Mouse (Mus musculus): ENCODE measurements at regions not wholly inside any gene's neighbourhood (a gene's known extent, or its start where the extent isn't known, plus 50 kb on each side); places are given as distances from the start of the nearest gene placed in this dataset.

DNA sequence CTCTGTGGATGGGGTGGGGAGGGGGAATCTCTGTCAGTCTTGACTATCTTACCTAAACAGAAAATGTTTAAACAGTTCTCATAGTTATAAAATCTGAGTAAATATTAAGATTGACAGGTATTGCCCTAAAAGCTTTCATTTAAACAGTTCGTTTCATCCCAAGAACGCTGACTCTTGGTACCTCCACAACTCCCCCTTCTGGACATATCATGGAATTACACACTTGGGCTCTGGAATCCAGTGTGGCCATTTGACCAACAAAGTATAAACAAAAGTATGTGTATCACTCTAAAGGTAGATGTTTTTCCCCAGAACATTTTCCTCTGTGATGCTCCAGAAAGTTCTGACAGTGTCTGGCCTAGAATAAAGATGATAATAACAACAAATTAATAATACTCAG lies 63.5 kb upstream of the Sox9 start:
- no peaks in the 10 kb centered on the region for H3K9me3 ChIP-seq (replicated peaks)
- H3K36me3 ChIP-seq, result no peaks in the 10 kb centered on the region
- H3K27ac ChIP-seq, result no peak overlapping the region
- H3K27me3 ChIP-seq (ENCODE audit: low read depth, poor library complexity, severe bottlenecking), result no peaks in the 10 kb centered on the region; the same call in 1 of the 2 replicates
- H3K4me1 ChIP-seq, result peaks cover 28% of the 10 kb centered on the region
- no peak overlapping the region for H3K4me3 ChIP-seq
- DNase-seq (ENCODE audit: low spot score), result no peak
- 83% methylated on average over 2 of the region's 2 CpGs for WGBS

DNA sequence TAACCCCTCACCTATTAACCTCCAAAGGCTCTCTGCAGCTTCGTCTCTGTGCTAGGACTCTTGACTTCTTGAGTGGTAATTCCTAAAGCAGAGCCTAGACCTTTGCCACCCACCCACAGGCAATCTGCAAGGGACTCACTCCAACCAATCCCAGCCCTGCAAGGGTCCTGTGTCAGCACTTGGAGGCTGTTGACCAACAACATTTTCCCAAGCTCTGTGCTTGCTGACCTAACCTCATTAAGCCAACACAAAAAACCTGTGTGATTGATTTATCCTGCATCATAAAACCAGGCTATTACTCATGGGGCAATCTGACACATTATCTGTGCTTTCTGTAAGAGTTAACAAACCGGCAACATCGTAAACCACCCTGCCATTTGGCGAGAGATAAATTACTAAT lies 61.4 kb upstream of the Sox9 start:
- 73% methylated on average over 4 of the region's 4 CpGs for WGBS
- no peak for DNase-seq (ENCODE audit: low spot score)

GRCm38 (mm10) chr11:112722936-112723335 lies 59.1 kb upstream of the Sox9 start:
- 51% methylated on average over 4 of the region's 4 CpGs for WGBS
- no peak for DNase-seq (ENCODE audit: low spot score)
- H3K27ac ChIP-seq, result no peak overlapping the region; the same call in 1 of the 2 replicates

More for the DNA sequence above, 61.4 kb upstream of the Sox9 start:
- H3K4me1 ChIP-seq, result peaks cover 28% of the 10 kb centered on the region
- H3K36me3 ChIP-seq, result no peaks in the 10 kb centered on the region
- no peak overlapping the region for H3K27ac ChIP-seq
- no peak overlapping the region for H3K4me3 ChIP-seq
- no peaks in the 10 kb centered on the region for H3K9me3 ChIP-seq (replicated peaks)
- no peaks in the 10 kb centered on the region; the same call in 1 of the 2 replicates for H3K27me3 ChIP-seq (ENCODE audit: low read depth, poor library complexity, severe bottlenecking)

GRCm38 (mm10) chr11:112728154-112728952 lies 53.7 kb upstream of the Sox9 start:
- WGBS, result 20% methylated on average over 15 of the region's 15 CpGs
- peaks cover 14% of the 10 kb centered on the region for H3K27me3 ChIP-seq (ENCODE audit: low read depth, poor library complexity, severe bottlenecking)
- no peaks in the 10 kb centered on the region for H3K9me3 ChIP-seq (replicated peaks)
- no peak overlapping the region for H3K4me3 ChIP-seq
- peaks cover 24% of the 10 kb centered on the region for H3K4me1 ChIP-seq
- H3K36me3 ChIP-seq, result no peaks in the 10 kb centered on the region
- H3K27ac ChIP-seq, result no peak overlapping the region
- no peak for DNase-seq (ENCODE audit: low spot score)

More at GRCm38 (mm10) chr11:112722936-112723335, 59.1 kb upstream of the Sox9 start:
- peaks cover 14% of the 10 kb centered on the region for H3K4me1 ChIP-seq
- no peaks in the 10 kb centered on the region for H3K36me3 ChIP-seq
- peaks cover 2% of the 10 kb centered on the region; the same call in 1 of the 2 replicates for H3K27me3 ChIP-seq (ENCODE audit: low read depth, poor library complexity, severe bottlenecking)
- H3K9me3 ChIP-seq (replicated peaks), result no peaks in the 10 kb centered on the region
- no peak overlapping the region for H3K4me3 ChIP-seq

Data from limb, embryonic 10.5 days (tissue).